Mouse (Mus musculus) left cerebral cortex, adult 6 months (tissue): ENCODE results near the gene Scd4. TPM values are rescaled to one million over a fixed set of nuclear protein-coding genes. Genes with fewer than 3 reads are reported as not detected.

Source experiments
- long read RNA-seq, 2 experiments: library from polyadenylated mRNA; unstranded; transcript quantifications; one replicate each; pipeline ENCODE4 v2.0.0; 2019 to 2020
- polyA plus RNA-seq: library from polyadenylated mRNA; unstranded; fragments of <200 nt; fragmentation: Nextera tagmentation; gene quantifications from 2 replicates; pipeline ENCODE4 v1.2.3, GENCODE M21; 2021

Gene Scd4
- polyA plus RNA-seq = 0.13 and 0.24 TPM in 2 replicates
- long read RNA-seq, experiment 1, partial matches to known transcripts = 0 of 1 reads
- long read RNA-seq, experiment 1, other reads (novel, unspliced or antisense) = 0 of 1 reads
- long read RNA-seq, experiment 2 = 0 reads

GRCm38 (mm10) chr19:44332833-44333623, at the start of gene Scd4:
Gene Scd4, plus strand, starts transcription at chr19:44333092.

GRCm38 (mm10) chr19:44292941-44293768, 39.7 kb upstream of the Scd4 start, which contains the start of gene Scd2:
Gene Scd2, plus strand, starts transcription at chr19:44293674.

Other genes starting within 250 kb of the Scd4 start
- 2.7 and 4.9 TPM in 2 replicates for gene Chuk, start 225.6 kb upstream of the Scd4 start, polyA plus RNA-seq
- gene Cwf19l1, start 197.2 kb upstream of the Scd4 start, polyA plus RNA-seq = 18.8 and 23.4 TPM in 2 replicates
- 80.3 and 99.0 TPM in 2 replicates for gene Bloc1s2, start 186.6 kb upstream of the Scd4 start, polyA plus RNA-seq
- gene Pkd2l1, start 140.7 kb upstream of the Scd4 start, polyA plus RNA-seq = 0.10 and 0.11 TPM in 2 replicates
- 4.9 and 6.7 TPM in 2 replicates for gene Scd3, start 129.8 kb upstream of the Scd4 start, polyA plus RNA-seq
- gene Scd2, start 39.4 kb upstream of the Scd4 start, polyA plus RNA-seq = 133 and 153 TPM in 2 replicates
- 19.2 and 22.1 TPM in 2 replicates for gene Scd1, start 74.8 kb downstream of the Scd4 start, polyA plus RNA-seq
- 0.11 TPM in 2 replicates for gene Wnt8b, start 160.4 kb downstream of the Scd4 start, polyA plus RNA-seq
- 0.04 TPM in 1 of 2 replicates, not detected in the other for gene Sec31b, start 212.8 kb downstream of the Scd4 start, polyA plus RNA-seq
- not detected in 2 replicates for gene Gm20538, start 219.7 kb downstream of the Scd4 start, polyA plus RNA-seq
- 1,093 and 1,257 TPM in 2 replicates for gene Ndufb8, start 222.3 kb downstream of the Scd4 start, polyA plus RNA-seq
- 3.7 and 5.0 TPM in 2 replicates for gene Hif1an, start 229.8 kb downstream of the Scd4 start, polyA plus RNA-seq